Mouse (Mus musculus): Measurements from ENCODE around the gene Panx3. TPM values are rescaled to one million over a fixed set of nuclear protein-coding genes. Genes with fewer than 3 reads are reported as not detected.

Panx3 gene
- polyA plus RNA-seq (2014; fragmentation: Nextera tagmentation; extraction: Ambion mirVana) = not detected in 2 replicates

DNA sequence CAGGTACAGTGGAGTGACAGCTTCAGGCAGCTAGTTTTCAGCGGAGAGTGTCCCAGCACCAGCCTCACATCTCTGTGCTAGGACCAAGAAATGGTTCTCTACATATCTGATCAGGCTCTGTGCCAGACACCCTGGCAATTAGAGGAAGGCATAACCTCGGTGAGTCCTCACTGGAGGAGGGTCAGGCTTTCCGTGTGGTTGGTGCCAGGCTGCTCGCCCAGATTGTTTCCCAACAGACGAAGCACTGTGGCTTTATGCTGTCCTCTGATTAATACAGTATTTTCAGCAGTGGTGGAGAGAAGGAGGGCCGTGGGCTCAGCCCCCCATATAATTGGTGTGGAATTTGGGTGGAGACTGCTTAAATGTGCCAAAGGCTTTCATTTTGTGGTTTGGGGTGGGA is at the start of gene Panx3:
TSS of gene Panx3 (minus strand) at position 121 of the 400 bp plus-strand sequence.
- DNase-seq (ENCODE audit: low spot score) = no peak
- H3K9ac ChIP-seq (ENCODE audit: low read depth, low read length) = no peak within 1 kb of the TSS

DNA sequence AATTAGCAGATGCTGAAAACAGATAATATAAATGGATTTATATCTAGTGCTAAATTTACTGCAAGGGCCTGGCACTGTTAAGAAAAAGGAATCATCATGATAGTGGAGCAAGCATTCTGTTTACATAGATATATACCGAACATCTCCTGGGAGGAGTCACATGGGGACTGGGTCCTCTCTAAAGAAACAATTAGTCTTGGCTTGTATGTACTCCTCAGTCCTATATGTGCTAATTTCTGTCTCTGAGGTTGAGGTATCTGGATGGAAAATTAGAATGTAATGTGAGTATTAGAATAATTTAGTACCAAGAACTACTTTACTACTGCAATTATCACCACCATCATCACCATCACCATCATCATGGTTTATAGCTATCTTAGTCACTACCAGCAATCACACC is 47.1 kb upstream of the Panx3 start, which contains the start of gene Olfr160:
TSS of gene Olfr160 (minus strand) at position 101 of the 400 bp plus-strand sequence.
- Histone ChIP-seq H3K9me3 (ENCODE audit: control insufficient read depth, low read length) (no peaks in the 10 kb centered on the region), H3K27ac (ENCODE audit: low read depth, low read length) (no peak within 1 kb of the TSS), H3K9ac (ENCODE audit: low read depth, low read length) (no peak within 1 kb of the TSS), H3K27me3 (replicated peaks; ENCODE audit: control insufficient read depth, insufficient read depth, low read length) (no peaks in the 10 kb centered on the region), H3K4me3 (ENCODE audit: low read depth, low read length) (no peak within 1 kb of the TSS), H3K36me3 (ENCODE audit: control insufficient read depth, insufficient read depth, low read length) (no peaks in the 10 kb centered on the region), H3K4me1 (replicated peaks; ENCODE audit: control insufficient read depth, insufficient read depth, low read length) (no peaks in the 10 kb centered on the region), H3K4me2 (no peak within 1 kb of the TSS)
- no peak for DNase-seq (ENCODE audit: low spot score)
- WGBS = 65% methylated on average over 1 of the region's 1 CpGs
- ATAC-seq (replicated peaks; ENCODE audit: low FRiP score) = no peak

More for the DNA sequence above, at the start of gene Panx3:
- WGBS = 66% methylated on average over 6 of the region's 6 CpGs
- H3K4me1 ChIP-seq (replicated peaks; ENCODE audit: control insufficient read depth, insufficient read depth, low read length) = no peaks in the 10 kb centered on the region
- H3K36me3 ChIP-seq (ENCODE audit: control insufficient read depth, insufficient read depth, low read length) = no peaks in the 10 kb centered on the region
- no peaks in the 10 kb centered on the region for H3K9me3 ChIP-seq (ENCODE audit: control insufficient read depth, low read length)
- no peak within 1 kb of the TSS for H3K4me2 ChIP-seq
- H3K27me3 ChIP-seq (replicated peaks; ENCODE audit: control insufficient read depth, insufficient read depth, low read length) = no peaks in the 10 kb centered on the region
- H3K4me3 ChIP-seq (ENCODE audit: low read depth, low read length) = no peak within 1 kb of the TSS
- no peak within 1 kb of the TSS for H3K27ac ChIP-seq (ENCODE audit: low read depth, low read length)
- ATAC-seq (replicated peaks; ENCODE audit: low FRiP score) = no peak

DNA sequence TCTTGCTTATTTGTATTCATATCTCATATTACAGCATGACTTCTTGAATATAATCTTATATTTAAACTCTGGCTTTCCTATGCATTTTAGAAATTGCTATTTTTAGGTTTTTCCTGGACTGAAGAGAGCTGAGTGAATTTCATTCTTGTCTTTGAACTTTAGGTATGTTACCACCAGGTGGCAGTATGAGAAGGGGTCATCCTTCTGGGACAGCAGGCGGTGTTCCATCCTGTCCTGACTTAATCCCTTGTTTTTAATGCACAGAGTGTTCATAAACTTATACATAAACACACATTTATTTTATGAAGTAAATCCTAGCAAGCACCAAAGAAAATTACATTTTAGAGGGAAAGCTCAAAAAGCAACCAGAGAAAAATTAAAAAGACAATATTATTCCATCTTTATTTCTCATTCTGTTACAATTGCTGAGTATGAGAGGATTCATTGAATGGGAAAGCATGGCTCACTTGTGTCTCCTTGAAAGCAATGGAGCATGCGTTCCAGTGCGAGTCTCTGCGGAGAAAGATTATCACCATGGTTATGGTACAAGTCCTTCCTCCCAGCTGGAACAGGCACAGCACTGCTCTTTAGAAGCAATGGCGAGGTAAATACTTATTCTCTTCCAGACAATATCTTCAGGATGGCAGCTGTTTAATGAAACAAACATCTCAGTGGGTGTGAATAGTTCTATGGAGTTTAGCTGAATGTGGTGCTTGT is 21.1 kb upstream of the Panx3 start:
- 53% methylated on average over 5 of the region's 5 CpGs for WGBS
- Histone ChIP-seq H3K9me3 (ENCODE audit: control insufficient read depth, low read length) (no peaks in the 10 kb centered on the region), H3K4me1 (replicated peaks; ENCODE audit: control insufficient read depth, insufficient read depth, low read length) (no peaks in the 10 kb centered on the region), H3K27me3 (replicated peaks; ENCODE audit: control insufficient read depth, insufficient read depth, low read length) (no peaks in the 10 kb centered on the region), H3K4me2 (no peak overlapping the region), H3K4me3 (ENCODE audit: low read depth, low read length) (no peak overlapping the region), H3K27ac (ENCODE audit: low read depth, low read length) (no peak overlapping the region), H3K9ac (ENCODE audit: low read depth, low read length) (no peak overlapping the region), H3K36me3 (ENCODE audit: control insufficient read depth, insufficient read depth, low read length) (no peaks in the 10 kb centered on the region)
- ATAC-seq (replicated peaks; ENCODE audit: low FRiP score) = no peak
- DNase-seq (ENCODE audit: low spot score) = no peak

DNA sequence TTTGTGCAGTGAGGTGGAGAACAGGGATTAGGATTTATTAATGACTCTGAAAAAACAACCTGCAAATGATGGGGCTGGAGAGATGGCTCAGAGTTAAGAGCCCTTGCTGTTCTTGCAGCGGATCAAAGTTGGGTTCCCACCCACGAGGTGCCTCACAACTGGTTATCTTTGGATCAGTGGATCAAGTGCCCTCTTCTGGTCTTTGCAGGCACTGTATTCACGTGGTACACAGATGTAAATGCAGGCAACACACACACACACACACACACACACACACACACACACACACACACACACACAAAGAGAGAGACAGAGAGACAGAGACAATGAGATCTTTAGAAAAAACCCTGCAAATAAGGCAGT is 18.9 kb upstream of the Panx3 start:
- H3K4me3 ChIP-seq (ENCODE audit: low read depth, low read length) = no peak overlapping the region
- no peaks in the 10 kb centered on the region for H3K4me1 ChIP-seq (replicated peaks; ENCODE audit: control insufficient read depth, insufficient read depth, low read length)
- H3K36me3 ChIP-seq (ENCODE audit: control insufficient read depth, insufficient read depth, low read length) = no peaks in the 10 kb centered on the region
- H3K27ac ChIP-seq (ENCODE audit: low read depth, low read length) = no peak overlapping the region
- no peaks in the 10 kb centered on the region for H3K27me3 ChIP-seq (replicated peaks; ENCODE audit: control insufficient read depth, insufficient read depth, low read length)
- no peak for ATAC-seq (replicated peaks; ENCODE audit: low FRiP score)
- no peaks in the 10 kb centered on the region for H3K9me3 ChIP-seq (ENCODE audit: control insufficient read depth, low read length)
- no peak for DNase-seq (ENCODE audit: low spot score)
- no peak overlapping the region for H3K4me2 ChIP-seq
- WGBS = 44% methylated on average over 3 of the region's 3 CpGs
- no peak overlapping the region for H3K9ac ChIP-seq (ENCODE audit: low read depth, low read length)

DNA sequence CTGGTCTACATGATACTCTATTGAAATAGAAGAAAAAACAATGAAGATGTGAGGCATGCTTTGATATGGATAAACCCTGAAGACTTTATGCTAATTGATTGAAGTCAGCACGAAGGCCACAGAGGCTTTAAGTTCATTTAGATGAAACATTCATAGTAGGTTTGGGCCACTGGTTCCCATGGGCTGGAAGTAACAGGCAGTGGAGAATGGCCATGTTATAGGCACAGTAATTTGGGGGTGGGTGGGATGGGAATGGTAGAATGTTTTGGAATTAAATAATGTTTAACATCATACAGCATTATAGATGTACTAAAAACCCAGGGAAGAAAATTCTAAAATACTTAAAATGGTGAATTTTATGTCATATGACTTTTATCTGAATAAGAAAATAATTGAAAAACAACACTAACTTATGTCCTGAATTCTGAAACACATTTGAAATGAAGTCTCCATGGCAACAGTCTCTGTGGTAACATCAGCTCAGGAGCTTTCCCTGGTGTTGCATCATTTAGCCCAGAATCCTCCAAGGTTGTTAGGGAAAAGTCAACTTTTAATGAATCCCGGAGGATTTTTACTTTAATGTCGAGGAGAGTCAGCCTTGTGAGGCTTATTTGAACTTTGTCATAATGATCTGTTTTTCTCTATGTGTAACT is 18.4 kb upstream of the Panx3 start:
- no peak for ATAC-seq (replicated peaks; ENCODE audit: low FRiP score)
- H3K4me2 ChIP-seq = no peak overlapping the region
- H3K9ac ChIP-seq (ENCODE audit: low read depth, low read length) = no peak overlapping the region
- no peaks in the 10 kb centered on the region for H3K36me3 ChIP-seq (ENCODE audit: control insufficient read depth, insufficient read depth, low read length)
- WGBS = 81% methylated on average over 3 of the region's 3 CpGs
- no peaks in the 10 kb centered on the region for H3K4me1 ChIP-seq (replicated peaks; ENCODE audit: control insufficient read depth, insufficient read depth, low read length)
- H3K9me3 ChIP-seq (ENCODE audit: control insufficient read depth, low read length) = no peaks in the 10 kb centered on the region
- H3K4me3 ChIP-seq (ENCODE audit: low read depth, low read length) = no peak overlapping the region
- H3K27me3 ChIP-seq (replicated peaks; ENCODE audit: control insufficient read depth, insufficient read depth, low read length) = no peaks in the 10 kb centered on the region
- no peak overlapping the region for H3K27ac ChIP-seq (ENCODE audit: low read depth, low read length)
- DNase-seq (ENCODE audit: low spot score) = no peak

DNA sequence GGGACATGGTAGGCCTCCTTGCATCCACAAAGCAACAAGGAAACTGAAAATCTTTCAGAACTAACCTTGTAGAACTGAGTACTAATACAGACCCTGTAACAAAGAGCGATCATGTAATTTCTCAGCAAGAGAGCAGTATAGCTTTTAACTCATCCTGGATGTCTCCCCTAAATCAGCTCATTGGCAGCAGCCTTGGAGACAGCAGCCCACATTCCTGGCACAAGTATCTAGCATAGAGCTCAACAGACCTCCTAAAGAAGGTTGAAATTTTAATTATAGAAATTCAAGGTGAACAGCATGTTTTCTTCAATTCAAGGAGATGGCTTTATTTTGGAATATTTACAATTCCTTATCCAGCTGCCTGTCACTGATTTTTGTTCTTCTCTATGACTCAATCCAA is 12.1 kb upstream of the Panx3 start:
- no peak overlapping the region for H3K4me3 ChIP-seq (ENCODE audit: low read depth, low read length)
- no peaks in the 10 kb centered on the region for H3K4me1 ChIP-seq (replicated peaks; ENCODE audit: control insufficient read depth, insufficient read depth, low read length)
- H3K27me3 ChIP-seq (replicated peaks; ENCODE audit: control insufficient read depth, insufficient read depth, low read length) = no peaks in the 10 kb centered on the region
- no peak overlapping the region for H3K9ac ChIP-seq (ENCODE audit: low read depth, low read length)
- H3K9me3 ChIP-seq (ENCODE audit: control insufficient read depth, low read length) = no peaks in the 10 kb centered on the region
- ATAC-seq (replicated peaks; ENCODE audit: low FRiP score) (no peak), DNase-seq (ENCODE audit: low spot score) (no peak)
- H3K36me3 ChIP-seq (ENCODE audit: control insufficient read depth, insufficient read depth, low read length) = no peaks in the 10 kb centered on the region
- H3K27ac ChIP-seq (ENCODE audit: low read depth, low read length) = no peak overlapping the region
- H3K4me2 ChIP-seq = no peak overlapping the region
- WGBS = 87% methylated on average over 1 of the region's 1 CpGs

DNA sequence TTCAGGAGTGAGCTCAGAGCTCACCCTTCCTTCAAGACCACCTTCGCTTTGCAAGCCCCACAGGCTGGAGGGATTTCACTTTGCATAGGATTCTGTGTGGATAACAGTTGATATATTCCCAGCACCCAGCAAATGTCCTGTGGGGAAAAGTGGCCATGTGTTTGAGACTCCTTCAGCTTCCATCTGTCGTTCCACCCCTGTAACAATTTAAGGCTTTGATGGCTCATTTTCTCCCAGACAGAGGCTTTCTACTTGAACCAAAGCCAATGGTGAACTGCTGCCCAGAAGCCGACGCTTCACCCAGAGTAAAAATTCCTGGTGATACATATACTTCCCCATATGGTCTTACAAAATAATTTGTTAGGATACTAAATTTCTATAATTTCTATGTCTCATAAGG is 6.3 kb upstream of the Panx3 start:
- Histone ChIP-seq H3K27me3 (replicated peaks; ENCODE audit: control insufficient read depth, insufficient read depth, low read length) (no peaks in the 10 kb centered on the region), H3K4me2 (no peak overlapping the region), H3K36me3 (ENCODE audit: control insufficient read depth, insufficient read depth, low read length) (no peaks in the 10 kb centered on the region), H3K9me3 (ENCODE audit: control insufficient read depth, low read length) (no peaks in the 10 kb centered on the region), H3K4me1 (replicated peaks; ENCODE audit: control insufficient read depth, insufficient read depth, low read length) (no peaks in the 10 kb centered on the region), H3K9ac (ENCODE audit: low read depth, low read length) (no peak overlapping the region), H3K4me3 (ENCODE audit: low read depth, low read length) (no peak overlapping the region), H3K27ac (ENCODE audit: low read depth, low read length) (no peak overlapping the region)
- ATAC-seq (replicated peaks; ENCODE audit: low FRiP score) (no peak), DNase-seq (ENCODE audit: low spot score) (no peak)
- WGBS = 85% methylated on average over 4 of the region's 4 CpGs

DNA sequence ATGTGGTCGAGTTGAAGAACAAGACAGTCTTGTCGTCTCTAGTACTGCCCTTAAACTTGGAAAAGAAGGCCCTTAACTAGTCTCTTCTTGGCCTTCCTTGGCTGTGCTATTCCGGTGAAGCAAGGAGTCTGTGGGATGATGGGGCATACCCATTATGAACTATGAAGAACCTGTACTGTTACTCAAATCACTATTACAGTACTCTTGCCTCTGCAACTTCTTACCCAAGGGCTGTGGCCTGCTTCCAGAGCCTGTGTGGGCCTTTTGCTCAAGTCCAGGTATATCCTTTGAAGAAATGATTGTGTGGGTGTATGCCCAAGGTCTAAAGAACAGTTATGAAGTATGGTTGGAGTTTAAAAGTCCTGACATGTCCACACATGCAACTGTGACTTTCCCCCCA is 1.2 kb upstream of the Panx3 start:
- Histone ChIP-seq H3K9me3 (ENCODE audit: control insufficient read depth, low read length) (no peaks in the 10 kb centered on the region), H3K4me1 (replicated peaks; ENCODE audit: control insufficient read depth, insufficient read depth, low read length) (no peaks in the 10 kb centered on the region), H3K4me2 (no peak overlapping the region), H3K4me3 (ENCODE audit: low read depth, low read length) (no peak overlapping the region), H3K9ac (ENCODE audit: low read depth, low read length) (no peak overlapping the region), H3K36me3 (ENCODE audit: control insufficient read depth, insufficient read depth, low read length) (no peaks in the 10 kb centered on the region), H3K27me3 (replicated peaks; ENCODE audit: control insufficient read depth, insufficient read depth, low read length) (no peaks in the 10 kb centered on the region), H3K27ac (ENCODE audit: low read depth, low read length) (no peak overlapping the region)
- DNase-seq (ENCODE audit: low spot score) = no peak
- WGBS = 85% methylated on average over 3 of the region's 3 CpGs
- ATAC-seq (replicated peaks; ENCODE audit: low FRiP score) = no peak

DNA sequence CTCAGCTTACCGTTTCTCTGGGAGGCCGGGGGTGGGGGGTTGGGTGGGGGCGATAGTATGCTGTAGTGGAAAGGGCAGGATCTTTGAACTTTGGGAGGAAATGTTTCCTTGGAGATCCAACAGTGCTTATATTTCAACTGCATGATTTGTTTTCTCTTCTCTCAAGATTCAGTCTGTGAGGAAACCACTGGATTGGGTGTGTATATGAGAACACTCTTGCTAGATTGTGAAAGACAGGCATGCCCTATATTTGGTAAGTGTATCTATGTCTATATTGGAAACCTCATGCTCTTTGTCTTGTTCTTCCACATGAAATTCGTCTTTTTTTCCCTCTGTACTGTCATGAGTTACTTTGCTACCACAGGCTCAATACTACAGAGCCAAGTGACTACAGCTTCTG is 643 bp upstream of the Panx3 start:
- WGBS = 72% methylated on average over 4 of the region's 4 CpGs
- no peak for ATAC-seq (replicated peaks; ENCODE audit: low FRiP score)

More for the DNA sequence above, 643 bp upstream of the Panx3 start:
- no peak overlapping the region for H3K27ac ChIP-seq (ENCODE audit: low read depth, low read length)
- no peak overlapping the region for H3K9ac ChIP-seq (ENCODE audit: low read depth, low read length)
- H3K9me3 ChIP-seq (ENCODE audit: control insufficient read depth, low read length) = no peaks in the 10 kb centered on the region
- H3K4me1 ChIP-seq (replicated peaks; ENCODE audit: control insufficient read depth, insufficient read depth, low read length) = no peaks in the 10 kb centered on the region
- no peaks in the 10 kb centered on the region for H3K27me3 ChIP-seq (replicated peaks; ENCODE audit: control insufficient read depth, insufficient read depth, low read length)
- no peak overlapping the region for H3K4me2 ChIP-seq
- no peaks in the 10 kb centered on the region for H3K36me3 ChIP-seq (ENCODE audit: control insufficient read depth, insufficient read depth, low read length)
- no peak overlapping the region for H3K4me3 ChIP-seq (ENCODE audit: low read depth, low read length)
- no peak for DNase-seq (ENCODE audit: low spot score)
